Mouse (Mus musculus) v-Abl transformed pro-B cells (cell line): ENCODE measurements around the gene Lsmem1.

Experiments
- in situ Hi-C, 2 experiments: fragments of 400-800 bp; cut with MboI; formaldehyde crosslinking; loops; one replicate each; pipeline ENCODE4 v1.15.1; 2025; ENCODE audit not compliant: unreplicated experiment in 2 of 2

The Lsmem1 gene

GRCm38 (mm10) chr12:40199302-40199701 is at the start of gene Lsmem1:
Lsmem1 (minus strand) TSS chr12:40199490.
- in situ Hi-C loops = loop anchor here in 1 of 2 experiments (10.0 kb wide), 1 partner anchor 695 kb away; no protein-coding TSS in a partner anchor

GRCm38 (mm10) chr12:40248454-40249180 is 49.3 kb upstream of the Lsmem1 start, which contains the start of gene Ifrd1:
Ifrd1 (minus strand) TSS chr12:40248504.
- in situ Hi-C loops = no loop called here

- in situ Hi-C loops = no loop called here
Measured at GRCm38 (mm10) chr12:40247976-40248375, 48.7 kb upstream of the Lsmem1 start.

- in situ Hi-C loops = no loop called here
Measured at GRCm38 (mm10) chr12:40247384-40247783, 48.1 kb upstream of the Lsmem1 start.

- in situ Hi-C loops = no loop called here
Measured at GRCm38 (mm10) chr12:40245434-40245970, 46.2 kb upstream of the Lsmem1 start.

- in situ Hi-C loops = no loop called here
Measured at GRCm38 (mm10) chr12:40244926-40245325, 45.6 kb upstream of the Lsmem1 start.

- in situ Hi-C loops = no loop called here
Measured at GRCm38 (mm10) chr12:40243821-40244221, 44.5 kb upstream of the Lsmem1 start.

- in situ Hi-C loops = no loop called here
Measured at GRCm38 (mm10) chr12:40243241-40243640, 44.0 kb upstream of the Lsmem1 start.

- in situ Hi-C loops = no loop called here
Measured at GRCm38 (mm10) chr12:40239161-40239560, 39.9 kb upstream of the Lsmem1 start.

GRCm38 (mm10) chr12:40232231-40232630 is 32.9 kb upstream of the Lsmem1 start:
- in situ Hi-C loops = no loop called here

- in situ Hi-C loops = no loop called here
Measured at GRCm38 (mm10) chr12:40231632-40232031, 32.3 kb upstream of the Lsmem1 start.

- in situ Hi-C loops = loop anchor here in 1 of 2 experiments (5.0 to 10.0 kb wide), 2 partner anchors 122 to 220 kb away; partner anchors contain the start of genes Dock4 and Zfp277
Measured at GRCm38 (mm10) chr12:40224171-40224880, 25.0 kb upstream of the Lsmem1 start.

- in situ Hi-C loops = loop anchor here in 1 of 2 experiments (5.0 to 10.0 kb wide), 2 partner anchors 121 to 221 kb away; partner anchors contain the start of genes Dock4 and Zfp277
Measured at GRCm38 (mm10) chr12:40223676-40224075, 24.4 kb upstream of the Lsmem1 start.

- in situ Hi-C loops = loop anchor here in 1 of 2 experiments (5.0 to 10.0 kb wide), 2 partner anchors 121 to 222 kb away; partner anchors contain the start of genes Dock4 and Zfp277
Measured at GRCm38 (mm10) chr12:40223082-40223619, 23.9 kb upstream of the Lsmem1 start.

GRCm38 (mm10) chr12:40222251-40223081 is 23.2 kb upstream of the Lsmem1 start:
- in situ Hi-C loops = loop anchor here in 1 of 2 experiments (5.0 to 10.0 kb wide), 2 partner anchors 120 to 222 kb away; partner anchors contain the start of genes Dock4 and Zfp277

GRCm38 (mm10) chr12:40221611-40222010 is 22.3 kb upstream of the Lsmem1 start:
- in situ Hi-C loops = loop anchor here in 1 of 2 experiments (5.0 to 10.0 kb wide), 2 partner anchors 119 to 223 kb away; partner anchors contain the start of genes Dock4 and Zfp277

GRCm38 (mm10) chr12:40220896-40221295 is 21.6 kb upstream of the Lsmem1 start:
- in situ Hi-C loops = loop anchor here in 1 of 2 experiments (5.0 to 10.0 kb wide), 2 partner anchors 119 to 224 kb away; partner anchors contain the start of genes Dock4 and Zfp277

GRCm38 (mm10) chr12:40220001-40220570 is 20.8 kb upstream of the Lsmem1 start:
- in situ Hi-C loops = loop anchor here in 1 of 2 experiments (5.0 to 10.0 kb wide), 2 partner anchors 118 to 225 kb away; partner anchors contain the start of genes Dock4 and Zfp277

GRCm38 (mm10) chr12:40218430-40218945 is 19.2 kb upstream of the Lsmem1 start:
- in situ Hi-C loops = no loop called here
